Mouse (Mus musculus): Measurements from ENCODE around the gene Csgalnact2.

The Csgalnact2 gene

GRCm38 (mm10) chr6:118134461-118134860 is 4.5 kb downstream of the Csgalnact2 start:
- no peak for DNase-seq (ENCODE audit: low read depth)

GRCm38 (mm10) chr6:118130022-118130421 is 8.9 kb downstream of the Csgalnact2 start:
- DNase-seq (ENCODE audit: low read depth): no peak

GRCm38 (mm10) chr6:118127827-118128487 is 11.0 kb downstream of the Csgalnact2 start:
- no peak for DNase-seq (ENCODE audit: low read depth)

- DNase-seq (ENCODE audit: low read depth): no peak
Observed at GRCm38 (mm10) chr6:118127198-118127597, 11.7 kb downstream of the Csgalnact2 start.

DNA sequence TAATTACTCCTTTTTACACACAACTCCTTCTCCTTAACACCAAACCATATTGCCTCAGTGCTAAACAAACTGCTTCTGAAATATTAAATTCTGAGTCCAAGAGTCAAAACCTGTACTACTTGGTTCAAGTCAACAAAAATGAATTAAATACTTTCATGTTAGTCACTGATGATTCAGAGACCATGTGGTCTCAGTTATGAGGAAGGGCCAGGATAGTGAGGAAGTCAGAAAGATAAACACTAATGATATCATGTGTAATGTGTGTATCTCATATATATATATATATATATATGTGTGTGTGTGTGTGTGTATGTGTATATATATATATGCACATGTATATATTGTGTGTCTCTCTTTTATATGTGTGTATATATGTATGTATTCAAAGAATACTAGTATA is 12.4 kb downstream of the Csgalnact2 start:
- no peak for DNase-seq (ENCODE audit: low read depth)

- DNase-seq (ENCODE audit: low read depth): no peak
Observed at GRCm38 (mm10) chr6:118122767-118123166, 16.2 kb downstream of the Csgalnact2 start.

DNA sequence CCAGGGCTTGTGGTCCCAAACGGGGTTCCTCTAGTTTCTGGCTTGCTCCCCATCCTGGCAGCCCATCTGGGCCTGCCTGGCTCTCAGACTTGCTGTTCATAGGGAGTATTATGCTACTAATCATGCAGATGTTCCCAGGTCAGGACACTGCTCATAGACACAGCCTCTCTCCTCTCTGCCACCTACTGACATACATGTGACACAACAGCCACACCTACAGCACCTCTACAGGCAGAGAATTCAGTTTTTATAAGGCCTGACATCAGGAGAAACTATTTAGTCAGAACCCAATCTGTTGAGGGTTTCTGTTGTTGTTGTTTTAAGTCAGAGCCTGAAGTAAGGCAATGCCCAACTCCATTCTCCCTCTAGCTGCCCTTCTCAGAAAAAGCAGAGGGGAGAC is 27.1 kb downstream of the Csgalnact2 start:
- DNase-seq (ENCODE audit: low read depth): no peak

- peak; percentile 12 for DNase-seq (ENCODE audit: low read depth)
Observed at GRCm38 (mm10) chr6:118099311-118099802, 39.6 kb downstream of the Csgalnact2 start.

GRCm38 (mm10) chr6:118097765-118098365 is 41.1 kb downstream of the Csgalnact2 start:
- no peak for DNase-seq (ENCODE audit: low read depth)

DNA sequence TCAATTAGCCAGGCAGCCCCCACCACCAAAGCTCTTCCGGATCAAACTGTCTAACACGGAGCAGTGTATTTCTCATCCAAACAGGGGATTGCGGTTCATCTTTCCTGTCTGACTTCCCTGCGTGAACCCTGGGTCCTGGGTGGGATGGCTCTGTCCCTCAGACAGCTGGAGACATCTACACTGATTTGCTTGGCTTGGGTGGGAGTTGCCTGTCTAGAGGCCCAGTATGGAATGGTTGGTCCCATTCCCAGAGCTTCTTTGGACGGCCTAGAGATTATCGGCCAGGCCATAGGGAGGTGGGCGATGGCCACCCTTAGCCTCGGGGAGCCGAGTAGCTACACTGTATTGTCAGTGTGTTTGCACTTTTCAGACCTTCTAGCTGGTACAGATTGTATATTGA is 48.1 kb downstream of the Csgalnact2 start:
- DNase-seq (ENCODE audit: low read depth): no peak

GRCm38 (mm10) chr6:118088750-118089440 is 50.0 kb downstream of the Csgalnact2 start:
- no peak for DNase-seq (ENCODE audit: low read depth)

- DNase-seq (ENCODE audit: low read depth): no peak
Observed at GRCm38 (mm10) chr6:118087955-118088354, 51.0 kb downstream of the Csgalnact2 start.

DNA sequence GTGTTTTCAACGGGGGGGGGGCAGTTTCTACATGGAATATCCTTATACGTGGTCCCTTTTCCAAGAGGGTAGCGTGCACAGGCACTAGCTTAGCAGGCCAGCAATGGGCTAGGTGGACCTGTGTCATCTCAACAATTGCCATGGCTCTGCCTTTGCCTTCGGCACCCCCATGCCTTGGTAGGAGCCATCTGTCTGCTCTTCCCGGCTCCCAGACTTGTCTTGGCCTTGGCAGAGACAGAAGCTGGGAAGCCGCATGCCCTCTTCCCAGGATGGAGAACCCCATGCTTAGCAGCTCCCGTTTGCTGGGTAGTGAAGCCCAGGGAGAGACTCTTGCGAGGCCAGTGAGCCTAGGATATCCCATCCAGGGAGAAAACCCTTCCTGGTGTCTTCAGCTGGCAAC is 54.3 kb downstream of the Csgalnact2 start:
- DNase-seq (ENCODE audit: low read depth): no peak

DNA sequence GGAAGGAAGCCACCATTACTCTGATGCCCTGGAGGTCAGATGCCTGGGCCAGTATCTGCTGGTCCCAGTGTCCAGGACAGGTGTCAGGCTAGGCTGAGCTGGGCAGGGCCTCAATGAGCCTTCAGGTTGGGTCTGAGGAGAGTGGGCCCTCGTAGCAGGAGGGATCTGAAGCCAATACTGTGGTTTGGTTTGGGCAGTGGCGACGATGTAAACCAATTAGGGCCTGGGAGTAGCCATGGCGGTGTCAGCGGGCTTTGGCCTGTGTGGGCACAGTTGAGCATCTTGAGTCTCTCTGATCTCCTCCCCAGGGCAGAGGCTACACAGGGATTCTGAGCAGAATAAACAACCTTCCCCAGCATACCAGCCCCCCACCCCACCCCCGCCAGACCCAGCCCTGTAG is 55.3 kb downstream of the Csgalnact2 start:
- no peak for DNase-seq (ENCODE audit: low read depth)

DNA sequence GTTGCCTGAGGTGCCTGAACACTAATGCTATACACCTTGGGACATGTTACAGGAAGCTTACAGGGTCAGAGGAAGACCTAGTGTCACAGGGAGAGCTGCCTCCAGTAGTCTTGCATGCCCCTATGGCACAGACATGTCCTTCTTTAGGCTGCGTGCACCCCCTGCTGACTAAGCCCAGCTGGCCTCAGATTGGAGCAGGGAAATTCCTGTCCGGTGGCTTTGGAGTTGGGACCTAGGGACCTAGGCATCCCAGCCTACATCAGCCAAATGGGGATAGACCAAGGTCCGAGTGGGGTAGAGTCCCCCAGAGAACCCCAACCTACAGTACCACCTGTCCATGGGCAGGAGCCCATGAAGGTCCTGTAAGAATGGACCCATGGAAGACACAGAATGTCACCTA is 56.6 kb downstream of the Csgalnact2 start:
- no peak for DNase-seq (ENCODE audit: low read depth)

DNA sequence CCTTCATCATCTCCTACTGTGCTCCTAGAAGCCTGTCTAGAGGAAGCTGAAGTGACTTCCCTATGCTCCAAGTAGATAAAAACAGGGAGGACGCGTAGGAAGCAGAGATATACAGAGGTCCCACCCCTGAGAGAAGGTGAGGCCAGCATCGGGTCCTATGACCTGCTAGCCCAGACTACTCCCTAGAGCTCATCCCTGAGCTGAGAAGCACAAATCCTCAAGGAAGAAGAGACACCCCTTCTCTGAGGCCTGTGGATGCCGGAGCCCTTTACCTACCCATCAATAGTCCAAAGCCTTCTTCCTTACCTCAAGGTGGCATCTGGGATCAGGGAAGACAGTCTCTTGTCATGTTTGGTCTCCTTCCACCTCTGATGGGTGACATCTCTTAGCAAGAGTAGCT is 58.2 kb downstream of the Csgalnact2 start:
- no peak for DNase-seq (ENCODE audit: low read depth)

DNA sequence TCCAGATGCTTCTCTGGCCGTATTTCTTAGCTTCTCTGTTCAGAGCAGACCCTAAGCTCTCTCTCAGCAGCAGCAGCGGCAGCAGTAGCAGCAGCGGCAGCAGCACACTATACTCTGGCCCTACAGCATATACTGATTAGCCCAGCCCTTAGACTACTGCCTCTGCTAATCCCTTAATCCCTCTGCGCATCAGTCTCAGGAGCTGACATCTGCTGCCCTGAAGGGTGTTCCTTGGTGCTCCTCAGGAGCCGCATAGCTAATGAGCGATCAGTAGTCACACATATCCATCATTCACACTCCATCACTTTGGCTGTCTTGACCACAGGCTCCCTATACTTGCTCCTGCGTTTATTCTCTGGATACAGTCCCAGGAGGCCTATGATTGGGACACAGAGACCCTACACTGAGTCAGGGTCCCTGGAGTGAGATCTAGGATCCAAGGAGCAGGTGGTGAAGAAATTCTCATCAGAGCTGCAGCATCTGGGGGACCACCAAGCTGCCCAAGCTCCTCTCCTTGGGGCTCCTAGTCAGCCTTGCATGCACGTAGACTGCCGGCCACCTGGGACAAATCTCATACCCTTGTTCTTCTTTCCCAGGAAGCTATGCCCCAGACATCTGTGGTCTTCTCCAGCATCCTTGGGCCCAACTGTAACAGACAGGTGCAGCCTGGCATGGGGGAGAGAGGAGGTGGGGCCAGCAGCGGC is 59.0 kb downstream of the Csgalnact2 start:
- DNase-seq (ENCODE audit: low read depth): no peak

DNA sequence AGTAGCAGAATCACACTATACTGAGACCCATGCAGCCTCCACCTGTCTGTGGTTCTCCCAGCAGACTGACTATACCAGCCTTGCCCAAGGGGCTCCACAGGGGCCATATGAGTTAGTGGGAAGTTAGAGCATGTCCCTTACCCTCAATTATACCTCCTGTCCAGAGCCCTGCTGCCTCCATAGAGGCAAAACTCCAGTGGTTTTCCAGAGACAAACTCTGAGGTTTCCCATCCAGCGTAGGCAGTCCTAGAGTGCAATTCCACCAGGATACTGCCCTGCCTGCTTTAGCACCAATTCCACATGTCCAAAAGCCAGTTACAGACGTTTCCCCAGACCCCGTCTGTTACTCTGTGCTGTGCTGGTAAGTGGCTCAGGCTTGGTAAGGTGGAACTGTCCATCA is 59.6 kb downstream of the Csgalnact2 start:
- no peak for DNase-seq (ENCODE audit: low read depth)

GRCm38 (mm10) chr6:118078751-118079150 is 60.2 kb downstream of the Csgalnact2 start:
- DNase-seq (ENCODE audit: low read depth): no peak

DNA sequence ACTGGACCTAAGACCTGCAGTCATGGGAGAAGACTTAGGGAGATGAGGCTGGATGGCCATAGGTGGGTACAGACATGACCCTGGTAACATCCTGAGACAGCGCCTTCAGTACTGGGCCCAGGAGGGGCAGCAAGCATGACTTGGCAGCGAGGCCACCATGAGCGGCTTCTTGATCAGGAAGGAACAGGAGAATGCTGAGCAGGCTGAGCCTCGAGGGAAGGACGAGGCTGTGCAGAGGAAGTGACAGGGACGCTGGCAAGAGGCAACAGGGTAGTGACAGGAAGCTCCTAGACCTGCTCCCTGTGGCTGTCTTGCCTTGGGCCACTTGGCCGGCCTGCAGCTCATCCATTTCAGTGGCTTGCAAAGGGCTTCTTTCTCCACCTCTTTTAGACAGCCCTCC is 61.5 kb downstream of the Csgalnact2 start:
- no peak for DNase-seq (ENCODE audit: low read depth)

DNA sequence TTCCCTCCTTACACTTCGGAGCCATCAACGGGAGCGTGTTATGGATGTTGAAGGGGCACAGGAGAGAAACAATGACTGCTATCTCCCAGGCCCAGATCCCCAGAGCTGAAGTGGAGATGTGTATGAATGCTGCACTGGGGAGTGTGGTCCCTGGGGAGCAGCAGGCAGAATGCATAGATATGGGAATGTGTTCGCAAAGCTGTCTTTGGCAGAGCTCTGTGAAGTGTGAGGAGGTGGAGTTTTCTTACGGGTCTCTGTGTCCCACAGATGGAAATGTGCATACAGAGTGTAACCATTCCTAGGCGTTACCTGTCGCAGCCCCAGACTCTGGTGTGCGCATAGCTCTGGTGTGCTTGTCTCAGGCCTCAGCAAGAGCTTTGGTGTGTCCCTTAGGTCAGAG is 62.2 kb downstream of the Csgalnact2 start:
- no peak for DNase-seq (ENCODE audit: low read depth)

GRCm38 (mm10) chr6:118076256-118076655 is 62.7 kb downstream of the Csgalnact2 start:
- DNase-seq (ENCODE audit: low read depth): no peak

DNA sequence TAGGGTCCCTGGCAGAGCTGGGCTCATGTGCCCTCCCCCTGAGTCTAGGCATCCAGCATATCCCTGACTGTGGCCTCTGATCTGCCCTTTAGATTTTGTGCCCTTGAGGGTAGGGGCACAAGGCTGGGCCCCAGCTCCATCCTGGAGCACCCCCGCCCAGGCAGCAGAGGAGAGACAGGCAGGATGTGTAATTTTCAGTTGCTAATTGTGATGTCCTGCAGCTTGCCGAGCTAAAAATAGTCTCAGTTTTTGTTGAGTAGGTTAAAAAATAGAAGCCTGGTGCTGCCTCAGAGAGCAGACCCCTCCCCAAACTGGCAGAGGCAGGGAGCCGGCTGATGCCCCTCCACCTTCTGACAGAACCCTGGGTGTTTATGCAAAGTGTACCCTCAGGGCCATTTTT is 64.8 kb downstream of the Csgalnact2 start:
- no peak for DNase-seq (ENCODE audit: low read depth)

Data from c-Kit-positive CD71-negative TER-119-negative erythroid progenitor cells, embryonic 14.5 days (primary cell).